Mouse (Mus musculus) stomach, embryonic 14.5 days (tissue): ENCODE results near the gene Fer1l4. TPM values are rescaled to one million over a fixed set of nuclear protein-coding genes. Genes with fewer than 3 reads are reported as not detected.

Source experiments
- ATAC-seq: fragments of 200-750 bp; cut with Nextera tagmentation; 2 replicates; pipeline ENCODE4 v1.8.0; 2017; ENCODE audit warnings: low read depth, moderate TSS enrichment; ENCODE audit not compliant: insufficient number of reproducible peaks, insufficient read depth, low FRiP score
- H3K27ac ChIP-seq: fragments of 300-500 bp; sonication (generic); 2 replicates; pipeline ENCODE4 v1.5.1; 2014; ENCODE audit warnings: mild to moderate bottlenecking, low read length, moderate library complexity, mixed read lengths
- H3K27me3 ChIP-seq: fragments of 300-500 bp; sonication (generic); 2 replicates; pipeline ENCODE4 v1.6.1; 2014; ENCODE audit warnings: low read length, control low read depth, mixed read lengths; ENCODE audit not compliant: control insufficient read depth, insufficient read depth
- H3K36me3 ChIP-seq: fragments of 300-500 bp; sonication (generic); 2 replicates; pipeline ENCODE4 v1.6.1; 2014; ENCODE audit warnings: mild to moderate bottlenecking, control low read depth, low read length, moderate library complexity, mixed read lengths; ENCODE audit not compliant: control insufficient read depth, insufficient read depth
- H3K4me1 ChIP-seq: fragments of 300-500 bp; sonication (generic); 2 replicates; pipeline ENCODE4 v1.6.1; 2014; ENCODE audit warnings: low read length, control low read depth, mixed read lengths; ENCODE audit not compliant: control insufficient read depth, insufficient read depth
- H3K4me2 ChIP-seq: fragments of 300-500 bp; sonication (generic); replicated peaks from 2 replicates; pipeline ENCODE4 v1.6.1; 2014; ENCODE audit warnings: low read depth, low read length, control low read depth
- H3K4me3 ChIP-seq: fragments of 300-500 bp; sonication (generic); 2 replicates; pipeline ENCODE4 v1.5.1; 2014; ENCODE audit warnings: low read depth, low read length, control low read depth
- H3K9ac ChIP-seq: fragments of 300-500 bp; sonication (generic); replicated peaks from 2 replicates; pipeline ENCODE4 v1.6.1; 2014; ENCODE audit warnings: low read depth, mild to moderate bottlenecking, control low read depth, low read length, moderate library complexity, mixed read lengths
- H3K9me3 ChIP-seq: fragments of 300-500 bp; sonication (generic); 2 replicates; pipeline ENCODE4 v1.6.1; 2016; ENCODE audit warnings: low read depth, low read length, control low read depth; ENCODE audit not compliant: control insufficient read depth
- WGBS: fragments of 180-500 bp; shearing (Covaris S2); extraction: QIAGEN DNeasy Blood & Tissue Kit; methylation state at CpG from one replicate; pipeline ENCODE4 v1.1.7; 2014; 5-methylcytosine and 5-hydroxymethylcytosine counted together
- polyA plus RNA-seq: library from polyadenylated mRNA; unstranded; fragments of >200 nt; fragmentation: Nextera tagmentation; extraction: Ambion mirVana; gene quantifications from 2 replicates; pipeline ENCODE4 v1.2.1, GENCODE M21; 2014

Fer1l4 gene
- polyA plus RNA-seq, 1 experiment from 2014 or later: 0.78 TPM

DNA sequence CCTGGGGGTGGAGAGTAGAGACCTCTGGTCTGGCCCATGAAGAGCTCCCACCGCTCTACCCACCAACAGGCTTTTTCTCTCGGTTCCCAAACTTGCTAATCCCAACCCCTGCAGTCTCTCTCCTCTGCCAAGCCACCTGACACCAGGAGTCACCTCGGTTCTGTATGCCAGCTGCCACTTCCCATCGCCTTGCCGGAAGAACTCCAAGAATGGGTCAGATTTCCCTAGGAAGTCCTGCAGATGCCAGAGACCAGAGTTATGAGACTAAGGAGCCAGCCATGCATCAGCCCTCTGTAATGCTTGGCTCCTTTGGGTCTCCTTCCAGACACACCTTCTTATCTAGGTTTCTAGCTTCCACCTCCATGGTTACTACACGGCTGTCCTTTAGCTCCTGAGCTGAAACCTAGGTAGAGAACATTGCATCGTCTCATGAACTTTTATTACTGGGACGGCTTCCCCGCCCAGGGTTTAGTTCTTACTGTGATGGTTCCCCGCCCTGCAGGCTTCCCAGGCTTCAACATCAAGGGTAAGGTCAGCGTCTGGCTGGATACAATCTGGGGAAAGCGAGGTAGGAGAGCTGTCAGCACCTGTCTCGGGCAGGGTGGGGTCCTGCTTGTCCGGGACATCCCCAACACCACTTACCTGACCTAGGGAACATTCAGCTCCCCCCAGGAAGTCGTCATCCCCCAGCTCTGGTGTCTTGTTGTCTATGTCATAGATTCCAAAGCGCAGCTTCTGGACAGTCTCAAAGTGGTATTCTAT, 25.9 kb upstream of the Fer1l4 start:
- Histone ChIP-seq H3K27ac (no peak overlapping the region), H3K9me3 (no peaks in the 10 kb centered on the region), H3K4me2 (no peak overlapping the region), H3K9ac (no peak overlapping the region), H3K27me3 (no peaks in the 10 kb centered on the region), H3K4me1 (no peaks in the 10 kb centered on the region), H3K36me3 (peaks cover 54% of the 10 kb centered on the region), H3K4me3 (no peak overlapping the region)
- 90% methylated on average over 16 of the region's 16 CpGs for WGBS
- no peak for ATAC-seq

DNA sequence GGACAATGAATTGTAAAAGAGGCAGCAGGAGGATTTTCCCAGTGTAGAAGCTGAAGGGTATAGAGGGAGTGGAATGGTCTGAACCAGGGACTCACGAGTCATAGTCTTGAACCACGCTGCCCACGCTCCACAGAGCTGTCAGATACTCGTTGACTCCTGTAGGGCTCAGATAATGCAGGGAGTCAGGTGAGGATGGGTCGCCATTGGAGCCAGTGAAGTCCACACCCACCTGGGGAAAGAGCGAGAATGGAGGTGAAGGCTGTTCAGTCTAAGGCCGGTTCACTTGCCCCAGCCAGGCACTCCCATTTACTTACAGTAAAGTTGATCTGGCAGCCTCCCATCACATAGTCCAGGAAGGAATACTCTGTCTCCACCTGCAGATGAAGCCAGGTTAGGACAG, 24.7 kb upstream of the Fer1l4 start:
- Histone ChIP-seq H3K9ac (no peak overlapping the region), H3K27me3 (no peaks in the 10 kb centered on the region), H3K9me3 (no peaks in the 10 kb centered on the region), H3K4me1 (no peaks in the 10 kb centered on the region), H3K4me3 (no peak overlapping the region), H3K36me3 (peaks cover 66% of the 10 kb centered on the region), H3K27ac (no peak overlapping the region), H3K4me2 (no peak overlapping the region)
- no peak for ATAC-seq
- 87% methylated on average over 7 of the region's 7 CpGs for WGBS

GRCm38 (mm10) chr2:156073725-156074124, 21.0 kb upstream of the Fer1l4 start:
- no peak overlapping the region for H3K9ac ChIP-seq
- no peak for ATAC-seq
- no peaks in the 10 kb centered on the region for H3K4me1 ChIP-seq
- no peaks in the 10 kb centered on the region for H3K27me3 ChIP-seq
- 79% methylated on average over 15 of the region's 15 CpGs for WGBS
- H3K4me3 ChIP-seq: no peak overlapping the region
- peaks cover 84% of the 10 kb centered on the region for H3K36me3 ChIP-seq
- no peak overlapping the region for H3K27ac ChIP-seq
- H3K9me3 ChIP-seq: no peaks in the 10 kb centered on the region
- H3K4me2 ChIP-seq: no peak overlapping the region

- WGBS: 94% methylated on average over 10 of the region's 10 CpGs
- ATAC-seq: no peak
Measured at GRCm38 (mm10) chr2:156071236-156071635, 18.5 kb upstream of the Fer1l4 start.

GRCm38 (mm10) chr2:156067916-156068315, 15.2 kb upstream of the Fer1l4 start:
- H3K4me2 ChIP-seq: no peak overlapping the region
- H3K36me3 ChIP-seq: peaks cover 29% of the 10 kb centered on the region
- no peak overlapping the region for H3K4me3 ChIP-seq
- WGBS: 90% methylated on average over 10 of the region's 10 CpGs
- no peaks in the 10 kb centered on the region for H3K9me3 ChIP-seq
- H3K9ac ChIP-seq: no peak overlapping the region
- ATAC-seq: no peak
- H3K4me1 ChIP-seq: 0 out of 2 replicates have a peak, but pooled peaks cover 6% of the 10 kb centered on the region
- no peaks in the 10 kb centered on the region for H3K27me3 ChIP-seq
- no peak overlapping the region for H3K27ac ChIP-seq

More at GRCm38 (mm10) chr2:156071236-156071635, 18.5 kb upstream of the Fer1l4 start:
- Histone ChIP-seq H3K9me3 (no peaks in the 10 kb centered on the region), H3K4me1 (0 out of 2 replicates have a peak, but pooled peaks cover under 1% of the 10 kb centered on the region), H3K4me2 (no peak overlapping the region), H3K4me3 (no peak overlapping the region), H3K9ac (no peak overlapping the region), H3K36me3 (peaks cover 61% of the 10 kb centered on the region), H3K27ac (no peak overlapping the region), H3K27me3 (no peaks in the 10 kb centered on the region)

DNA sequence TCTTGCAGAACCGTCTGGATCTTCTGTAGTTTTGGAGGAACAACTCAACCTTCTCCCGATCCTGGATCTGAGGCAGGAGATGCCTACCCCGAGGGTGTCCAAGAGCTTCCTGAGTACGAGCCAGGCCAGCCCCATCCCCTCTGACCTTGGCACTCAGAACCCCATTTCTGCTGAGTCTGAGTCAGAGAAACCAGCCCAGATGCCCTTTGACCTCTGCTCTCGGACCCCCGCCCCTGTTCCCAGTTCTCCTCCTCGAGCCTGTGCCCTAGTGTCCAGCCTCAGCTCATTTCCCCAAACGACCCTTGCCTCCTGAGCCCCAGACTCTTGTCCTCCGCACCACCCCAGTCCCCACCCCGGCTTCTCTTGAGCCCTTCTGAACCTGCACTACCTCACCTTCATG, 13.4 kb upstream of the Fer1l4 start:
- H3K27ac ChIP-seq: no peak overlapping the region
- 30% methylated on average over 10 of the region's 10 CpGs for WGBS
- H3K4me1 ChIP-seq: 0 out of 2 replicates have a peak, but pooled peaks cover 6% of the 10 kb centered on the region
- peak overlapping the region; percentile 71; the same call in 1 of the 2 replicates for H3K9ac ChIP-seq
- no peaks in the 10 kb centered on the region for H3K9me3 ChIP-seq
- peak overlapping the region; percentile 94 for H3K4me2 ChIP-seq
- H3K36me3 ChIP-seq: peaks cover 15% of the 10 kb centered on the region
- peak overlapping the region; percentile 74 for H3K4me3 ChIP-seq
- peak; percentile 3; the same call in 1 of the 2 replicates for ATAC-seq
- H3K27me3 ChIP-seq: no peaks in the 10 kb centered on the region

DNA sequence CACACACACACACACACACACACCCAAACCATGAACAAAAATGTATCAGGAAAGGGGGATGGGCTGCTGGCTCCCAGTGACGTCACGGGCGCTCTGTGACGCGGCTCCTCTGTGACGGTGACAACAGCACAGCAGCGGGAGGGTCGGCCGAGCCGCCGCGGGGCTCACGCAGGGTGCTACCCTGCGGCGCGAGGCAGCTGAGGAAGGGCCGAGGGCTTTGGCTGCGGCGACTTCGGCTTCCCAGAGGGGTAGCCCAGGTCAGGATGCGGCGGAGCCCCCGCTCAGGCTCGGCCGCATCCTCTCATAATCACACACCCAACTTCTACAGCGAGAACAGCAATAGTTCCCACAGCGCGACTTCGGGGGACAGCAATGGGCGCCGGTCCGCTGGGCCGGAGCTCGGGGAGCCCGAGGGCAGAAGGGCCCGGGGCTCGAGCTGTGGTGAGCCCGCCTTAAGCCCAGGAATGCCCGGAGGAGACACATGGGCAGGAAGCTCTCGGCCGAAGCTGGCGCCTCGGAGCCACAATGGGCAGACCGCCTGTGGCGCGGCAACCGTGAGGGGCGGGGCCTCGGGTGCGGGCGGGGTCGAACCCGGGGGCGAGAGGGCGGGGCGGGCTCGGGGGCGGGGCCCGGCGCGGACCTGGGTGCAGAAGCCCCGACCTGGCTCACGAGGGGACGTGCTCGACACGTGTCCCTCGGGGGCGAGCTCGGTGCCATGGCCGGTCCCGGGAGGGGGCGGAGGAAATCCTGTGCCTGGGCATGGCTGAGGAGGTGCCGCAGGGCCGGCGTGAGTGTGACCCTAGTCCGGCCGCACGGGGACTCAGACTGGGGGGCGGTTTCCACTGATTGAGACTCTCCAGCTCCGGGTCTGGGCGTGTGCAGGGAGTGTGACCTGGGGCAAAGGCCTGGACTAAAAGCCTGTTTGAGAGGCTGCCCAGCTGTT, 12.6 kb upstream of the Fer1l4 start, which contains the start of gene Spag4:
TSS of gene Spag4 (plus strand) at position 77 of the 943 bp plus-strand sequence.
- Histone ChIP-seq H3K36me3 (peaks cover 12% of the 10 kb centered on the region), H3K9ac (peak within 1 kb of the TSS; percentile 71), H3K4me3 (peak within 1 kb of the TSS; percentile 74), H3K9me3 (no peaks in the 10 kb centered on the region), H3K4me1 (0 out of 2 replicates have a peak, but pooled peaks cover 6% of the 10 kb centered on the region), H3K27ac (peak within 1 kb of the TSS; percentile 82), H3K4me2 (peak within 1 kb of the TSS; percentile 94), H3K27me3 (no peaks in the 10 kb centered on the region)
- under 1% methylated on average over 81 of the region's 81 CpGs for WGBS
- ATAC-seq: peak; percentile 78; the same call in 1 of the 2 replicates

DNA sequence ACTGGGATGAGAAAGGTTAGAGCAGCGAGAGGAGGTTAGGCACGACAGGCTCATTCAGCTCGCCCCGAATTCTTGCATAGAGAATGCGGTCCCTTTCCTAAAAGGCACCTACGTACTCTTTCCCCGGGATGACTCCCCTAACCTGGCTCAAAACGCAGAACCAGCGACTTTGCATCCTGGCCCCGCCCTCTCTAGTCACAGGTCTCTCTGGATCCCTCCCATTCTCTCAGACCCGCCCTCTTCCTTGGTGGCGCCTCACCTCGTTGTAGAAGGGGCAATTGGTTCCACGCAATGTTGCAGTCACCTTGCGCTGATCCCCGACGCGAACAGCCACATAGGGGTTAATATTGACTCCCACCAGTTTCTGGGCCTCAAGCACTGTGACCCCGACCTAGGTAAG, 4.8 kb downstream of the Fer1l4 start:
- Histone ChIP-seq H3K27ac (no peak overlapping the region), H3K9me3 (no peaks in the 10 kb centered on the region), H3K36me3 (no peaks in the 10 kb centered on the region), H3K4me2 (peak overlapping the region; percentile 32), H3K27me3 (no peaks in the 10 kb centered on the region), H3K4me3 (no peak overlapping the region), H3K4me1 (no peaks in the 10 kb centered on the region), H3K9ac (no peak overlapping the region)
- WGBS: 7% methylated on average over 19 of the region's 19 CpGs
- ATAC-seq: 0 out of 2 replicates have a peak, but pooled peaks have one; percentile 31
